Mouse (Mus musculus): Measurements from ENCODE around the gene 1810010H24Rik.
"Not testable (repeated sequence)": the region's sequence is repeated elsewhere in the genome, so short reads cannot be mapped to it uniquely, and the experiment has no call there.

Gene 1810010H24Rik

GRCm38 (mm10) chr11:107041396-107041795 is 15.9 kb downstream of the 1810010H24Rik start:
- in situ Hi-C loops (cut with MboI, MseI), result no loop called here

- in situ Hi-C loops (cut with MboI, MseI), result no loop called here
Observed at GRCm38 (mm10) chr11:107043361-107043760, 17.9 kb downstream of the 1810010H24Rik start.

- in situ Hi-C loops (cut with MboI, MseI), result no loop called here
Observed at GRCm38 (mm10) chr11:107044321-107044720, 18.8 kb downstream of the 1810010H24Rik start.

- in situ Hi-C loops (cut with MboI, MseI), result no loop called here
Observed at GRCm38 (mm10) chr11:107045546-107045945, 20.1 kb downstream of the 1810010H24Rik start.

GRCm38 (mm10) chr11:107046766-107047620 is 21.5 kb downstream of the 1810010H24Rik start:
- in situ Hi-C loops (cut with MboI, MseI), result no loop called here

- in situ Hi-C loops (cut with MboI, MseI), result no loop called here
Observed at GRCm38 (mm10) chr11:107054870-107055269, 29.4 kb downstream of the 1810010H24Rik start.

- in situ Hi-C loops (cut with MboI, MseI), result no loop called here
Observed at GRCm38 (mm10) chr11:107057391-107057790, 31.9 kb downstream of the 1810010H24Rik start.

GRCm38 (mm10) chr11:107059634-107060033 is 34.2 kb downstream of the 1810010H24Rik start:
- in situ Hi-C loops (cut with MboI, MseI), result not testable (repeated sequence)

GRCm38 (mm10) chr11:107060941-107061340 is 35.5 kb downstream of the 1810010H24Rik start:
- in situ Hi-C loops (cut with MboI, MseI), result no loop called here

- in situ Hi-C loops (cut with MboI, MseI), result no loop called here
Observed at GRCm38 (mm10) chr11:107063067-107063466, 37.6 kb downstream of the 1810010H24Rik start.

GRCm38 (mm10) chr11:107064590-107064989 is 39.1 kb downstream of the 1810010H24Rik start:
- in situ Hi-C loops (cut with MboI, MseI), result no loop called here

- in situ Hi-C loops (cut with MboI, MseI), result no loop called here
Observed at GRCm38 (mm10) chr11:107065216-107065785, 39.8 kb downstream of the 1810010H24Rik start.

Data from T-helper 17 cell (primary cell).